Mouse (Mus musculus) lung, postnatal 0 days (tissue): Measurements from ENCODE around the gene Bpifb3.

Experiments used
- CTCF ChIP-seq: IDR thresholded peaks from 2 replicates; pipeline ENCODE4 v1.5.1; 2016; ENCODE audit warnings: antibody characterized with exemption, mild to moderate bottlenecking
- EP300 ChIP-seq: IDR thresholded peaks from 2 replicates; pipeline ENCODE4 v1.6.1; 2016; ENCODE audit warnings: antibody characterized with exemption, mild to moderate bottlenecking, control low read depth

- TF ChIP-seq EP300 (no peak), CTCF (no peak)
Observed at GRCm38 (mm10) chr2:153900088-153900487, 17.9 kb upstream of the Bpifb3 start, which contains the start of gene Bpifb6.
